Mouse (Mus musculus): Measurements from ENCODE around the gene Hip1. TPM values are rescaled to one million over a fixed set of nuclear protein-coding genes. Genes with fewer than 3 reads are reported as not detected.
"Not testable (repeated sequence)": the region's sequence is repeated elsewhere in the genome, so short reads cannot be mapped to it uniquely, and the experiment has no call there.

The Hip1 gene
- total RNA-seq, 1 experiment from 2014 or later = 152 TPM

- peak; percentile 82 for ATAC-seq (replicated peaks; ENCODE audit: insufficient number of reproducible peaks, low FRiP score, low TSS enrichment, poor library complexity, severe bottlenecking)
Observed at GRCm38 (mm10) chr5:135394004-135394823, 150.7 kb downstream of the Hip1 start, which contains the start of gene Pom121. Pom121 (minus strand) TSS chr5:135394546.

- no peak for ATAC-seq (replicated peaks; ENCODE audit: insufficient number of reproducible peaks, low FRiP score, low TSS enrichment, poor library complexity, severe bottlenecking)
Observed at GRCm38 (mm10) chr5:135383771-135384170, 161.1 kb downstream of the Hip1 start.

DNA sequence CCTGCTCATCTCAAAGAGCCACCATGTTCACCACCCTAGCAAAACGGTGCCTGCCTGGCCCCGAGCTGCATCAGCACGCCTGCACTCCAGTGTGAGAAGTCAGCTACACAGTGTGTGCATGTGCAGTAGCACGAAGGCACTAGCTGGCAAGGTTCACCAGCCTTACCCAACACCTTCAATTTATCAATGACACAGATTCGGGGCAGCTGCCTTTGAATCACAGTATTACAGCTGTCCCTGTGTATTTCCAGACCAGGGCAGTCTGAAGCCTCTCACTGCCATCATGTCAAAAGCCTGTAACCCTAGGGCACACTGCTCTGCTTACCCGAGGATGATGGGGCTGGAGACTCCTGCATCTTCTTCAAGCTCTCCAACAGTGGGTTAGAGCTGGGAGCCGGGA, 162.2 kb downstream of the Hip1 start:
- no peak for ATAC-seq (replicated peaks; ENCODE audit: insufficient number of reproducible peaks, low FRiP score, low TSS enrichment, poor library complexity, severe bottlenecking)

- no peak for ATAC-seq (replicated peaks; ENCODE audit: insufficient number of reproducible peaks, low FRiP score, low TSS enrichment, poor library complexity, severe bottlenecking)
Observed at GRCm38 (mm10) chr5:135381356-135381925, 163.5 kb downstream of the Hip1 start.

DNA sequence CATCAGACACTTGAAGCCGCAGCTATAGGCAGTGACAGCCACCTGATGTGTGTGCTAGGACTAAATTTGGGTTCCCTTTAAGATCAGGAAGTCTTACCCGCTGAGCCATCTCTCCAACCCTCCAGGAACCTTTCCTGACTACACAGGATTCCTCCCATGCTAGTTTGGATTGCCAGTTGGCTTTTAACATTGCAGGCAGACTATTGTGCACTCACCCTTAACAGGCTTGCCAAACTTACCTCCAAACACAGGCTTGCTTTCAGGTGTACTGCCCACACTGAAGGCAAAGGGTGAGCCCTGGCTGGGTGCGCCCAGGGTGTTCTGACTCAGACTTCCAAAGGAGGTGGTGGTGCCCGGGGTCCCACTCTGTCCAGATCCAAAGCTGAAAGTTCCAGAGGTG, 164.2 kb downstream of the Hip1 start:
- ATAC-seq (replicated peaks; ENCODE audit: insufficient number of reproducible peaks, low FRiP score, low TSS enrichment, poor library complexity, severe bottlenecking) = no peak

- no peak for ATAC-seq (replicated peaks; ENCODE audit: insufficient number of reproducible peaks, low FRiP score, low TSS enrichment, poor library complexity, severe bottlenecking)
Observed at GRCm38 (mm10) chr5:135376341-135376740, 168.6 kb downstream of the Hip1 start.

- no peak for ATAC-seq (replicated peaks; ENCODE audit: insufficient number of reproducible peaks, low FRiP score, low TSS enrichment, poor library complexity, severe bottlenecking)
Observed at GRCm38 (mm10) chr5:135375167-135375566, 169.8 kb downstream of the Hip1 start.

- no peak for ATAC-seq (replicated peaks; ENCODE audit: insufficient number of reproducible peaks, low FRiP score, low TSS enrichment, poor library complexity, severe bottlenecking)
Observed at GRCm38 (mm10) chr5:135373601-135374000, 171.3 kb downstream of the Hip1 start.

DNA sequence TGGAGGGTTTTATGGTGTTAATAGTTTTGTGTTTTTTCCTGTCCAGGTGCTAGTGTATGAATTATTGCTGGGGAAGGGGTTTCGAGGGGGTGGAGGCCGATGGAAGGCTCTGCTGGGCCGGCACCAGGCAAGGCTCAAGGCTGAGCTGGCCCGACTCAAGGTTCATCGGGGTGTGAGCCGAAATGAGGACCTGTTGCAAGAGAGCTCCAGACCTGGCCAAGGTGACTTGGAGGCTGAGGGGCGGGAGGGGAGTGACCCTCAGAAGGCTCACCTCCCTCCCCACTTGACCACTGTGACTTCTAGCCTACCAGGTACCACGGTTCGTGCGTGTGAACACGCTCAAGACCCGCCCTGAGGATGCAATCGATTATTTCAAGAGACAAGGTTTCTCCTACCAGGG, 173.7 kb downstream of the Hip1 start:
- ATAC-seq (replicated peaks; ENCODE audit: insufficient number of reproducible peaks, low FRiP score, low TSS enrichment, poor library complexity, severe bottlenecking) = no peak

- ATAC-seq (replicated peaks; ENCODE audit: insufficient number of reproducible peaks, low FRiP score, low TSS enrichment, poor library complexity, severe bottlenecking) = peak; percentile 87
Observed at GRCm38 (mm10) chr5:135369787-135370654, 174.9 kb downstream of the Hip1 start, which contains the start of gene Nsun5. Nsun5 (plus strand) TSS chr5:135369953.

DNA sequence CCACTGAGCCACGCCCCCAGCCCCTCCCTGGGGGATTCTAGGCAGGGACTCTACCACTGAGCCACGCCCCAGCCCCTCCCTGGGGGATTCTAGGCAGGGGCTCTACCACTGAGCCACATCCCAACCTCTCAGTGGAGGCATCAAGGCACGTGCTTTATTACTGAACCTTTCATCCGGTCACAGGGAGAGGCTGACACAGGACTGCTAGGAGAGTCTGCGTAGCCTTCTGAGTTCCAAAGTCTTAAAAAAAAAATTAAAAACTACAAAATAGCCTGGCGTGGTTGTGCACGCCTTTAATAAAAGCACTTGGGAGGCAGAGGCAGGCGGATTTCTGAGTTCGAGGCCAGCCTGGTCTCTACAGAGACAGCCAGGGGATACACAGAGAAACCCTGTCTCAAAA, 175.7 kb downstream of the Hip1 start:
- ATAC-seq (replicated peaks; ENCODE audit: insufficient number of reproducible peaks, low FRiP score, low TSS enrichment, poor library complexity, severe bottlenecking) = not testable (repeated sequence)

GRCm38 (mm10) chr5:135368312-135368711, 176.6 kb downstream of the Hip1 start:
- no peak for ATAC-seq (replicated peaks; ENCODE audit: insufficient number of reproducible peaks, low FRiP score, low TSS enrichment, poor library complexity, severe bottlenecking)

- no peak for ATAC-seq (replicated peaks; ENCODE audit: insufficient number of reproducible peaks, low FRiP score, low TSS enrichment, poor library complexity, severe bottlenecking)
Observed at GRCm38 (mm10) chr5:135367841-135368240, 177.1 kb downstream of the Hip1 start.

DNA sequence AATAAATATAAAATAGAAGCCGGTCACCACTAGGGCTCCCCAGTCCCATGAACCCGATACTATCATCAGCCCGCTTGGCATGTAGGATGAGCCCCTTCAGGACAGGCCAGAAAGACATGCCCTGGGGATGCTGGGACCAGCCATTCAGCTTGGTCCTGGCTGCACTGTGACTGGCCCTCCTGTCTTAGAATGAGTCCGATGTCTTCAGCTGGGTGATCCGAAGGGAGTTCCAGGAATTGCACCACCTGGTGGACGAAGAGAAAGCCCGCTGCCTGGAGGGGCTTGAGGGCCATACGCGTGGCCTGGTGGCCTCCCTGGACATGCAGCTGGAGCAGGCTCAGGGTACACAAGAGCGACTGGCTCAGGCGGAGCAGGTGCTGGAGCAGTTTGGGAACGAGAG, 181.4 kb downstream of the Hip1 start:
- ATAC-seq (replicated peaks; ENCODE audit: insufficient number of reproducible peaks, low FRiP score, low TSS enrichment, poor library complexity, severe bottlenecking) = 0 out of 2 replicates have a peak, but pooled peaks have one; percentile 31

- ATAC-seq (replicated peaks; ENCODE audit: insufficient number of reproducible peaks, low FRiP score, low TSS enrichment, poor library complexity, severe bottlenecking) = no peak
Observed at GRCm38 (mm10) chr5:135362572-135362971, 182.3 kb downstream of the Hip1 start.

DNA sequence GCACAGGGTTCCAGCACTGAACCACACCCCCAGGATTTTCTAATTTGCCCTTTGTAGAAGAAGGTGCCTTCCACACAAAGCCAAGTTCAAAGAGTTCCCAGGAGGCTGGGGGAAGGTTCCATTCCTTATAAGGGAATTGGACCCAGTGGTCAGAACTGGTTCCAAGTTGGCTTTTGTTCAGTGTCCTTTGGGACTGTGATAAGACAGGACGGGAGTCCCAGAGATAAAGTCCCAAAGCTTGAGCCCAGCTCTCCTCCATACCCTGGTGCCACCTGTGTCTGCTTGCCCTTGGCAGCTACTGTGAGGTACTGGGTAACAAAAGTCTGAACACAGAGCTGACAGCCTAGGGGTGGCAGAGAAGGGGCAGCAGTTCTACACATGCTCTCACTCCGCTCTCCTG, 185.1 kb downstream of the Hip1 start:
- no peak for ATAC-seq (replicated peaks; ENCODE audit: insufficient number of reproducible peaks, low FRiP score, low TSS enrichment, poor library complexity, severe bottlenecking)

GRCm38 (mm10) chr5:135357556-135357955, 187.4 kb downstream of the Hip1 start:
- ATAC-seq (replicated peaks; ENCODE audit: insufficient number of reproducible peaks, low FRiP score, low TSS enrichment, poor library complexity, severe bottlenecking) = no peak; the same call in 1 of the 2 replicates
